Comparison of ENCODE assay signal across 8 mouse cellular contexts in genomic region chr3:152713991-152714902, GRCm38 (mm10). TPM values are rescaled to one million over a fixed set of nuclear protein-coding genes. Genes with fewer than 3 reads are reported as not detected.
DNase-seq lines count a peak whose midpoint lies in the region; ATAC-seq and TF ChIP-seq lines count a peak whose summit lies in the region.

Pigk (plus strand) TSS chr3:152714100.

- peak; percentile 75 for DNase-seq in ES-E14 (ENCODE audit: low read depth, low spot score)
- peak; percentile 86 for DNase-seq in cerebellum, adult 11-12 months
- peak; percentile 92 to 93 for DNase-seq in heart, postnatal 36 days
- peak; percentile 73 to 78 for DNase-seq in layer of hippocampus, adult 8-10 months (ENCODE audit: low spot score in 2 of 2)
- peak; percentile 82 for DNase-seq in ovary, adult 18-20 months (ENCODE audit: low spot score)
- peak; percentile 92 for DNase-seq in thymus, postnatal 0 days (ENCODE audit: low spot score)

- H3K9ac ChIP-seq in ES-E14 (ENCODE audit: insufficient read depth, low read depth, low read length, poor library complexity, severe bottlenecking) = peak within 1 kb of the TSS; percentile 95
- peak within 1 kb of the TSS; percentile 92 for H3K9ac ChIP-seq in forebrain, embryonic 16.5 days (replicated peaks; ENCODE audit: low read depth, low read length)
- H3K9ac ChIP-seq in lung, embryonic 15.5 days = peak within 1 kb of the TSS; percentile 71

- peak within 1 kb of the TSS; percentile 80 to 98 for H3K4me3 ChIP-seq in ES-E14 (ENCODE audit: insufficient read depth in 1 of 2, low read depth in 1 of 2, low read length in 2 of 2, poor library complexity in 1 of 2, severe bottlenecking in 1 of 2)
- H3K4me3 ChIP-seq in forebrain, embryonic 16.5 days (replicated peaks; ENCODE audit: low read length) = peak within 1 kb of the TSS; percentile 98
- H3K4me3 ChIP-seq in lung, embryonic 15.5 days = peak within 1 kb of the TSS; percentile 93

- under 1% methylated on average over 48 of the region's 48 CpGs for WGBS in forebrain, embryonic 16.5 days
- WGBS in lung, embryonic 15.5 days = under 1% methylated on average over 48 of the region's 48 CpGs

- H3K4me2 ChIP-seq in forebrain, embryonic 16.5 days (ENCODE audit: low read length) = peak within 1 kb of the TSS; percentile 89
- H3K4me2 ChIP-seq in lung, embryonic 15.5 days = peak within 1 kb of the TSS; percentile 63

- peaks cover 2% of the 10 kb centered on the region in 2 experiments; a peak in 1 of 4 replicates for H3K4me1 ChIP-seq in ES-E14 (ENCODE audit: control insufficient read depth in 2 of 2, insufficient read depth in 2 of 2, low read length in 2 of 2, poor library complexity in 1 of 2)
- H3K4me1 ChIP-seq in forebrain, embryonic 16.5 days (replicated peaks; ENCODE audit: control insufficient read depth, insufficient read depth, low read length) = peaks cover 13% of the 10 kb centered on the region
- peaks cover 7% of the 10 kb centered on the region for H3K4me1 ChIP-seq in lung, embryonic 15.5 days

- H3K27me3 ChIP-seq in forebrain, embryonic 16.5 days (replicated peaks; ENCODE audit: control insufficient read depth, insufficient read depth, low read length) = no peaks in the 10 kb centered on the region
- H3K27me3 ChIP-seq in lung, embryonic 15.5 days = no peaks in the 10 kb centered on the region

- H3K9me3 ChIP-seq in ES-E14 (ENCODE audit: control insufficient read depth, insufficient read depth, low read depth, low read length) = no peaks in the 10 kb centered on the region
- no peaks in the 10 kb centered on the region for H3K9me3 ChIP-seq in forebrain, embryonic 16.5 days (ENCODE audit: control insufficient read depth, low read length)
- H3K9me3 ChIP-seq in lung, embryonic 15.5 days = no peaks in the 10 kb centered on the region

- intact Hi-C loops in heart, postnatal 36 days (cut with DNase I) = loop anchor here (5.0 to 10.0 kb wide), 3 partner anchors 33 to 319 kb away; partner anchors contain the start of gene Zzz3

- ATAC-seq in forebrain, embryonic 16.5 days = peak; percentile 91
- peak; percentile 88 for ATAC-seq in lung, embryonic 15.5 days (ENCODE audit: borderline replicate concordance, extremely low read depth, low FRiP score, low TSS enrichment)

- in situ Hi-C loops in ES-E14 (cut with MboI; ENCODE audit: low sequenced_read_pairs in 2 of 2, unreplicated experiment in 2 of 2) = no loop called here

- no peak within 1 kb of the TSS for H3K27ac ChIP-seq in ES-E14 (ENCODE audit: insufficient read depth, low read depth, low read length, poor library complexity, severe bottlenecking)
- H3K27ac ChIP-seq in forebrain, embryonic 16.5 days (ENCODE audit: low read length) = peak within 1 kb of the TSS; percentile 14; the same call in 1 of the 2 replicates
- H3K27ac ChIP-seq in lung, embryonic 15.5 days = 0 out of 2 replicates have a peak within 1 kb of the TSS, but pooled peaks have one; percentile 24

- H3K36me3 ChIP-seq in ES-E14 (ENCODE audit: control insufficient read depth, insufficient read depth, low read length, poor library complexity, severe bottlenecking) = no peaks in the 10 kb centered on the region
- no peaks in the 10 kb centered on the region for H3K36me3 ChIP-seq in forebrain, embryonic 16.5 days (ENCODE audit: control insufficient read depth, insufficient read depth)
- no peaks in the 10 kb centered on the region for H3K36me3 ChIP-seq in lung, embryonic 15.5 days

TF ChIP-seq in ES-E14, 5 proteins besides CTCF, POLR2A, EP300 and RAD21:
- TF ChIP-seq HCFC1 (IDR thresholded peaks at IDR 0.05; ENCODE audit: borderline replicate concordance, insufficient read depth, low read length) (no peak), ZNF384 (IDR thresholded peaks at IDR 0.05; ENCODE audit: low read depth, low read length) (no peak), ZC3H11A (IDR thresholded peaks at IDR 0.05; ENCODE audit: borderline replicate concordance, low read depth, low read length) (no peak), CHD2 (IDR thresholded peaks at IDR 0.05; ENCODE audit: low read depth, low read length) (no peak), MAFK (IDR thresholded peaks at IDR 0.05; ENCODE audit: insufficient read depth, low read depth, low read length) (no peak)

RNA-seq across cellular contexts. Expression of gene Pigk, which starts in this region (rescaled TPM):
- 43.4 and 44.6 TPM in 2 replicates for total RNA-seq in ES-E14 (2012; rRNA removed)
- 29.6 and 30.1 TPM in 2 replicates for polyA plus RNA-seq in forebrain, embryonic 16.5 days (2015; fragmentation: Nextera tagmentation; extraction: Ambion mirVana)
- 10 to 100 TPM; 25.0 to 25.4 TPM for total RNA-seq in heart, postnatal 36 days (2021)
- 10 to 100 TPM; 52.2 to 69.7 (median 55.8) TPM for total RNA-seq in layer of hippocampus, adult 8-10 months (2022)
- polyA plus RNA-seq in lung, embryonic 15.5 days (2015; fragmentation: Nextera tagmentation; extraction: Ambion mirVana) = 42.8 and 44.8 TPM in 2 replicates
- 38.0 and 41.7 TPM in 2 replicates for polyA plus RNA-seq in thymus, postnatal 0 days (2015; fragmentation: Nextera tagmentation; extraction: Ambion mirVana)
